Mouse (Mus musculus): ENCODE measurements around the gene Slc8a1.
A peak's percentile ranks its signal among the peaks of the same experiment; 100 is the strongest.

The Slc8a1 gene

DNA sequence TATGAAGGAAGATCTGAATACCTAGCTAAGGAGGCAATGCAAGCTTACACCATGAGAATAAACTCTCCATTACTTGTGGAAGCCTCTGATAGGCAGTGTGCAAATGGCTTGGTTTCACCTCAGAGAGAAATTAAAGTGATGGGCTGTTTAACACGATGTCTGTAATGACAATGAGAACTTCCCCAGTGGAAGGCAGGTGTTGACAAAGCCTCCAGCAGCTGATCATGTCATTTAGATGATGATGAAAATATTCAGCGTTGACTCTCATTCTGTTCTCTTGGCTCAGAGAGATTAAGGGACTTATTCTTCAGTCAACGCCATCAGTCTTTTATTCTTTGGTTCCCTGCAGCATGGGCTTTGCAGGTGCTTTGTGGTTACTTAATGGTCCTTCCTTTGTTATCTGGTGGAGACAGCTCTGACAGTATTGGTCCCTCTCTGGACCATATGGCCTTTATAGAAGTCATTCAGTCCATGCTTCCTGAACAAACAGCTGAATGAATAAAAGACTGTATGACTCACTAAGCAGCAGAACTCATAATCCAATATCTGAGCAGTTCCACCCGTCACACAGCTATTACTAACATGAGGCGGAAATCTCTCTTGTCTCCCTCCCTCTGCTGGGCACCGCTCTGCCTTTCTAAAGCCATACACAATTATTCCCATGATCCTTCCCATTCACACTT is 184.0 kb downstream of the Slc8a1 start:
- DNase-seq (ENCODE audit: low spot score in 2 of 2): no peak

DNA sequence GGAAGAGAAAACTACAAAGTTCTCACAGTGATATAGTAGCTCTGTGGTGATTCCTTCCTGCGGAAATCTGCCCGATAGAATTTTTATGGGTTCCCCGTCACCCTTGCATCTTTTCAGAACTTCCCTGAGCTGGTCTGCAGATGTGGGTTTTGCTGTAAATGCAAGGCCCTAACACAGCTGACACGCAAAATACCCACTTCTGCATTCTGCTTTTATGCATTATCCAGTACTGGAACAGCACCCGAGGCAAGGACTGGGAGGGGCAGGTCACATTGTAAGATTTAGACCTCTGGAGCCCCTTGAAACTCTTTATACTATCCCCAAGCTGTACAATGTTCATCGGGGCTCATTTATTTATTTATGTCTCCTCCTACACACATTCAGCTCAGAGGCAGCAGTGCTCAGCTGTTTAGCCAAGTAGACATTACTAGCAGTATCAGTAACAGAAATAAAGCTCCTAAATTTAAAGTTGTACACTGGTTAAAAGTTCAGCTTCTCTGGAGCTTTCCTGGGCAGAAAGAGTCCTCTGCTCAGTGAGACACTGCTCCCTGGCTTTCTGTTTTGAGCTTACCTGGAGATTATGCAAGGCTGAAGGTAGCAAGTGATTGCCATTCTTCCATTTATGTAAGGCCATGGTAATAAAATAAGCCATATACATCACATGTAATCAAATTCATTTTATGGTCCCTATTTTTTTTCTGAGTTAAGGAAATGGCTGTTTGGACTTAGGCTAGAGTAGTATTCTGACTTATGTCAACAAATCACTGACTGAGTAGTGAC is 186.1 kb downstream of the Slc8a1 start:
- no peak for DNase-seq (ENCODE audit: low spot score in 2 of 2)

DNA sequence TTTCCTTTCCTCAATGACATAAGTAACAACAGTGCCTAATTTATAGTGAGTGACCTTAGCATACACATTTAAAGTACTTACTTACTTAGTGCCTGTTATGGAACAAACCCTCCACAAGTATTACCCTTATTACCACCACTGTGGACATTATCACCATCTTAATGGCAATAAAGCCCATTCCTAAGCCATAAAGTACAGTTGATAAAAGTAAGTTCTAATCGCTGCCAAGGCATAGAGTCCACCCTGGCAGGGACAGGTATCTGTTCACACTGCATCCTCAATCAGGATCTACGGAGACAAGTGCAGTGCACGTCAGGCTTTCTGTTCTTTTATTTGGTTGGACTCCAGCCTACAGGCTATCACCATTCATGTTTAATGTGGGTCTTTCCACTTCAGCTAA is 187.3 kb downstream of the Slc8a1 start:
- no peak for DNase-seq (ENCODE audit: low spot score in 2 of 2)

DNA sequence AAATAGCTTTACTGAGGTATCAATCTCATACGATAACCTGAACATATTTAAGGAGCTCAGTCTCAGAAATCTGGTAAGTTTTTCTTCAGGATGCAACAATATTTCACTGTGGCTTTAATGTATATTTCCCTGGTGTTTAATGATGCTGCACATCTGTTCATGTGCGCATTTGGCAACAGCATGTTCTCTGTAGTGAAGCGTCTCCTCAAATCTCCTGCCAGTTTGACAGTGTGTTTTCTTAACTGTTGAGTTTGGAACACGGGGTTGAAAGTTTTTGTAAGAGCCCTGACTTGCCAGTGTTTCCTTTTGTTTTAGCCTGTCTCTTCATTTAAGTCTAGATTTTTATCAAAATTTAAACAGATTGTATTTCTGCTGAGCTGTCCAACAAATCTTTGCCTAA is 190.2 kb downstream of the Slc8a1 start:
- DNase-seq (ENCODE audit: low spot score in 2 of 2): no peak

DNA sequence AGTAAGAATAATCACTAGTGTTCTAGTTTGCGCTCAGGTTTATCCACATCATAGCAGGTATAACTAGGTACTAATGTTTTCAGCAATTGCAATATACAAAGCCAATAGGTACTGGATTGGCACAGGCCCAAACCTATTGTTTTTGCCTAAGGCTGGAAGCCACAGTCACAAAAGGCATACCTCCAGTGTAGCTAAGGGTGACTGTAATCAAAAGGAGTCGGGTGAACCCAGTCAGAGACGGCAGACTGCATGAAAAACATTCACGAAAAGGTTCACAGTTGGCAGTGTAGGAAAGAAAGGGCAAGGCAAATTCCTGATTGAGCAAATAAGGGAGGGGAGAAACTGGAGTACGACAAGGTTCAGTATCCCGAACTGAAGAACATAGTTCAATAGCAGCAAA is 191.7 kb downstream of the Slc8a1 start:
- DNase-seq (ENCODE audit: low spot score in 2 of 2): no peak

DNA sequence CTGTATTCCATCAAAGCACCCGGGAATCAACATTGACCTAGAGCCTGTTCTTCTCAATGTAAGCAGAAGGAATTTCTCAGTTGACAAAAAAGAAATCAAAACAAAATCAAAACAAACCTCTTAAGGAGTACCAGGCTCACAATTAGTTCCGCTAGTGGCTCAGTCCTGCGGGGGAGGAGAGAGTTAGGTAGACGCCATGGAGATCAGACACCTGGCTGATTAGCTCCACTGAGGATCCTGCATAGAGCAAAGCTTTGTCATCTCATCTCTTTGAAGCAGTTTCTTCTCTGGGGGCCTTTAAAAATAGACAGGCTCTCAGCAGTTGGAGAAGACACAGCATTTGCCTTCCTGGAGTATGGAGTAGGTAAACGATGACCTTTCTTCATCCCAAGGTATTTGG is 192.2 kb downstream of the Slc8a1 start:
- no peak for DNase-seq (ENCODE audit: low spot score in 2 of 2)

DNA sequence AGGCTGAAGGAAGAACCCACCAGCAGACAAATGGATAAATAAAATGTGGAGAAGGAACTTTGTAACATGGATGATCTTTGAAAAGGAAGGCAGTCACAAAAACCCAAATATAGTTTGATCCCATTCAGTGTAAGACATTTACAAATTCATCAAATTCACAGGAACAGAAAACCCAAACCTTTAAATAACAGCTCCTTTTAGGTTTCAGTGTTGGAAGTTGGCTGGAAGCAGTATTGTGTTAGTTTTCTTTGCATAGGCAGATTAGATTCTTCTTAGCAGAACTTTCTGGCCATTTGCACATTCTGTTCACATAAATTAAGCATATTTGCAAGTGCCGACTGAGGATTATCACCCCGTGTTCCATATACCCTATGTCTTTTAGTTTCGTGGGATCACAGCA is 193.3 kb downstream of the Slc8a1 start:
- DNase-seq (ENCODE audit: low spot score in 2 of 2): no peak

DNA sequence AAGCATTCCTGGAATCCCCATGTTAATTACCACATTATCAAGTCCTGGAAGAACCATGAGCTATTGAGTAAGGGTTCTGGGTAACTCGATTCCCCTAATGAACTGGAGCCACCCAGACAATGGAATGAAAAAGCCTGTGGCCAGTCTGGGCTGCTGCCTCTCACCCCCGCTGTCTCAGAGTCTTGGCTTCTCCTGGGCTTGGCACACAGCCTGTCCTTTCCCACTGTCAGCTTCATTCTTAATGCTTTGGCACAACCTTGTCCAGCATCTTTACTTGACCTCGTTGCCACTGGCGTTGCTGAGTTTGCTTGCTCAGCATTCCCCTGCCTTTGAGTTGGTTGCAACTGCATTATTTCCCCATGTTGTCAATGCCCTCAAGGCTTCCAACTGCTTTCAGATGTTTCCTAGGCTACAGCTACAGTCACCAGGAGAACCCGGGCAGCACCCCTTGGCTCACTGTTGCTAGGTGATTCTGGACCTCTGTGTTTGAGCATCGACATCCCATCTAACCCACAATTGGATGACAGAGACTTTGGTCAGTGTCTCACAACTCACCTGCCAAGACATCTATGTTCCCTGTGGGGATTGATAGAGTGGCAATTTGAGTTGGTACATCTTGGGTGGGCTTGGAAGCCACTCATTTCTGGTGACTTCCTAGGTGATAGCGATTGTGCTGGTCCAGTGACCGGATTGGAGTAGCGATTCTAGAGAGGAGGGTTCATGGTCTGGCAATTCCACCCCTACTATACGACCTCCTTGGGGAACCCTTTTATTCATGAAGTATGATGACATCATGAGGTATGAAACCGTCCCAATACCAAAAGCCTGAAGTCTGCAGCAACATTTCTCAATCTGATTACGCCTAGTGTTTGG is 195.6 kb downstream of the Slc8a1 start:
- peak; percentile 78 for DNase-seq (ENCODE audit: low spot score in 2 of 2)

DNA sequence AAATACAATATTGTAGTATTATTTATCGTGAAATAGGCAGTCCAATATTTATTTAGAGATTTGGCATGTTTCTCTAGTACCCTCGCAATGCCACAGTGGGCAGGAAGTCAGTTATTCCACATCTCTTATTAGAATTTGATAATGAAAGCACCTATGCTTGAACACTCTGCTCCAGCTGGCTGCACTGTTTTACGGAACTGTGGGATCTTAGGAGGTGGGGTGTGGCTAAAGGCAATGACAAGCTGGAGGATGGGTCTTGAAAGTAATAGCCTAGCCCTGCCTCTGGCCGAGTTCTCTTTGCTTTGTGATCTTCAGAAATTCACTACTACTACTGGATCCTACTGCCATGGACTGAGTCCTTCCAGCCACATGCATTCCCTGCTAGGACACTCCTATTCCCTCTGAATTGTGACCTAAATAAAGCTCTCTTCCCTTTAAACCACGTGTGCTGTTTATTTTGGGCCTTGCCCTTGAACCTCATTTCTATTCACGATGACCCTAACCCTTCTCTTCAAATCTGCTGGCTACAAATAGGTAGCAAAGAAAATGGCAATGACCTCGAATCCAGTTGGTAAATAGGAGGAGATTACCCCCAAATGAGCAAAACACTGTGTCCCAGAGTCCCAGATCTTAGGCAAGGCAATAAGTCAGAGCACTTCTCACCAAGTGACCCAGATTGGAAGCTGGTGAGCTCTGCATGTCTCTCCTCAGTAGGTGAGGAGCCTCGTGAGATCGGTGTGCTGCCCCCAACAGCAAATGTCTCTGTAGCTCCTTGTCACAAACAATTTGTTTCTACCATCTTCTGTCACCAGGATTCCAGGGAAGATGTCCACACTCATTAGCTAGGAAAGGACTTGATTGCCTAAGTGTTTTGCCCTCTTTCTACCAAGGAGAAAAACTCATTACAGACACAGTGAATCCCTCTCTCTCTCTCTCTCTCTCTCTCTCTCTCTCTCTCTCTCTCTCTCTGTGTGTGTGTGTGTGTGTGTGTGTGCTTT is 199.7 kb downstream of the Slc8a1 start:
- DNase-seq (ENCODE audit: low spot score in 2 of 2): no peak

DNA sequence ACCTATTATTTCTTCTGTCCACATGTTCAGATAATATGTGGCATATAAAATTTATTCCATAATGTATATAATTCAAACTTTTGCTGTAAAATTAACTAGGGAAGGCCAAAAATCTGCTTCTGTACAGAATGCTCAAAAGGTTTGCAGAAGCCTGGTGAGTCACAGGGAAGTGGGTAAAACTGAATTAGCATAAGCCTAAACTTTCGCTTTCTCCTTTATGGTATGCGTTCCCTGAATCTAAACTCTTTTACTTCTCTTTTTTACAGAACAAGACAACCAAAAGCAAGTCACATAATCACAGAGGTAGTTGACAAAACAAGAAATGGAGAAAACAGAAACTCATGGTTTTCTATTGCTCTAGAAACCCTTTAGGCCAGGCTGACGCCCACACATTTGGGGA is 202.1 kb downstream of the Slc8a1 start:
- no peak for DNase-seq (ENCODE audit: low spot score in 2 of 2)

DNA sequence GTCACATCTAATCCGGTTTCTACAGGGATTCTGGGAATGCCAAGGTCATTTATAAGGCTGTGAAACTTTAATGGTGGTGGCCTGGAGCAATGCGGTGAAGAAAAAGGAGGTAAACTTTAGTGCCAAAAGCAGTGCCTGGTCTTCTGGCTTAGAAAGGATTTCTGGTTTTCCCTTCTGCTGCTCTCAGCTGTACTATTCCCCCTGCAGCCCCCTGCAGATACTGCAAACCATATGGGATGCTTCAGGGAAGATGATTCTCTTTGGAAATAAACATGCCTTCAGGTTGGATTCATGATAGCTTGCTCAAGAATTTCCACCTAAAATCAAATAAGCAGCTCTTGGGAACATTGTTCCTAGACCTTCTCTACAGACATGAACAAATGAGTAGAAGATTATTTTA is 208.3 kb downstream of the Slc8a1 start:
- no peak for DNase-seq (ENCODE audit: low spot score in 2 of 2)

DNA sequence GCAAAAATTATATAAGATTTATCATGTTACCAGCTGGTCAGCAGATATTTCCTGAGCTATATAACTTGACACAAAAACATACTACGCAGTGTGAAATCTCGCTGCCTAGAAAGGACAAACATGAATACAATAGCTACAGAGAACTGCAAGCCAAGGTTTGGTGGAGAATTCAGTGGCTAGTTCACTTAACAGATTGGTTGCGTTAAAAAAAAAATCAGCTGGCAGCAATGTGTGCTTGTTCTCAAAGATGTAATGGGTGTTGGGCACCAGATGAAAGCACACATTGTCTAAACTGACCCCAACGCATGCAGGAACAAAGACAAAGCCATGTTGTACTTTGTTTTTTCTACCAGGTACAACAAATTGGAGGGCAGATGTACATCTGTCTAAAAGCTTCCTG is 209.2 kb downstream of the Slc8a1 start:
- no peak for DNase-seq (ENCODE audit: low spot score in 2 of 2)

DNA sequence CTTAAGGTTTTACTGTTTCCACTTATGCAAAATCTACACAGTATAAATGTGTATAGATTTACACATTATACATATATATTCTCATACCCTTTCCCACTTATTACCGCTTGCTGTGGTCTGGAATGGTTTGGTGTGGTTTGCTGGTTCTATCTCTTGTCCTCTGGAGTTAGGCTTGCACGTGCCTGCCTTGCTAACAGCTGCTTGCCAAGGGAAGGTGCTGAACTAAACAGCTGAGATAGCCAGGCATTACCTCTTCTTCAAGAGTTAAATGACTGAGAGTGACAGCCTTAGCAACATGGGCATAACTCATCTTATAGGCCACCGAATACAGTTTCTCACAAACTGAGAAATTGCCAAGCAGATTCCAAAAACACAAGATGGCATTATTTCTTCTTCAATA is 211.7 kb downstream of the Slc8a1 start:
- DNase-seq (ENCODE audit: low spot score in 2 of 2): no peak

DNA sequence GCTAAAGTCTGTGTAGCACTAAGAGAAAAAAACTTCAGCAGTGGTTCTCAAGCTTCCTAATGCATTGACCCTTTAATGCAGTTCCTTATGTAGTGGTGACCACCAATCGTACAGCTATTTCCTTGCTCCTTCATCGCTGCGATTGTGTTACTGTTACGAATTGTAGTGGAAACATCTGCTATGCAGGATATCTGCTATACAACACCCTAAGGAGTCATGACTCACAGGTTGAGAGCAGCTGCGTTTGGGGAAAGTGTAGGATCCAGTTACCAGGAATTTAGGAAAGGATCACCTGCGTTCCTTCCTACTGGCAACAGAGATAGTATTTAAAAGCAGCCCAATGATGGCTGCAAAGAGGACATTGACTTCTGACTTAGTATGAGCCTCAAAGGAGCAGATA is 213.4 kb downstream of the Slc8a1 start:
- DNase-seq (ENCODE audit: low spot score in 2 of 2): no peak

DNA sequence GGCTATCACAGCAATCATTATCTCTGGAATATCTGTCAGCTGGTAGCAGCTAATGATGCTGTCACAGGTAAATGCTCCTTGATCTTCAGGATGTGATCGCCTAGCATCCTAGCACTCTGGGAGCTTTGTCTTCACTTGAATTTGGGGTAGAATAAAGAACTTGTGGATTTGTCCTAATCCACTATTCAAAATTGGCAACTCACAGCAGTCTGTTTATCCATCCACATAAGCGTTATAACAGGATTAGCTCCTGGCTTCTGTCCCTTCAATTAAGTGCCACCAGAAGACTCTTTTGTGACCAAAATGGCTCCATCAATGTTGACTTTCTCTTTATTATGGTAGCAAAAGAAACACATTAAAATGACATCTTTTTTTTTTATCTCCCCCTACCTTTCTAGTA is 214.2 kb downstream of the Slc8a1 start:
- DNase-seq (ENCODE audit: low spot score in 2 of 2): no peak

DNA sequence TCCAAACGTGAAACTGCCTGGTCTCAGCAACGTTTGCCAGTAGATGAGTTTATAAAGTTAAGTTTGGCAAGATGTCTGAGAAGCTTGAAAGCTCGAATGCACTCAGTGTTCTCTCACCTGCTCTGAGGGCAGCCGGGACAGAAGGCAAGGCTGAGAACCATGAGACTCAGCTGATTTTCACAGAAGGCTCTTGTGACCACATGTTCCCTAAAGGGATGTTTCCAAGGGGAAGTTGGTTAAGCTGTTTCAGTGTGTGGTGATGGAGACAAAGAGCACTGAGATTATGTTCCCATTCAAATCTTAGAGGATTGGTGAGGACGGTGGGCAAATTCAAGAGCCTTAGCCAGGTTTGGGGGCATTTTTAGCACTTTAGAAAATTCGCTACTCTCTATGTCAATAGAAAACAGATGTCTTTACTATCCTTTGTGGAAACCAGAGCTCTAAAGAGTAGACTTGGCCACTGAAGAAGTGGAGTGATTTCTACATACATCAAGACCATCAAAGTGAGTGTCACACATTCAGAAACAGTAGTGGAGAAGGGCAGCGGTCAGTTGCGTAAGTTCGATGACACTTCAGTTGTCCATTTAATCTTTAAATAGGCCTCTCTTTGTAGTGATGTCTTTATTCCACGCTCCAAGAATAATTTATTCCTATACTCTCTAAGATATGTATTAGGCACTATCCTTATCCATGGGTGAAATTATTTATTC is 219.7 kb downstream of the Slc8a1 start:
- DNase-seq (ENCODE audit: low spot score in 2 of 2): no peak

DNA sequence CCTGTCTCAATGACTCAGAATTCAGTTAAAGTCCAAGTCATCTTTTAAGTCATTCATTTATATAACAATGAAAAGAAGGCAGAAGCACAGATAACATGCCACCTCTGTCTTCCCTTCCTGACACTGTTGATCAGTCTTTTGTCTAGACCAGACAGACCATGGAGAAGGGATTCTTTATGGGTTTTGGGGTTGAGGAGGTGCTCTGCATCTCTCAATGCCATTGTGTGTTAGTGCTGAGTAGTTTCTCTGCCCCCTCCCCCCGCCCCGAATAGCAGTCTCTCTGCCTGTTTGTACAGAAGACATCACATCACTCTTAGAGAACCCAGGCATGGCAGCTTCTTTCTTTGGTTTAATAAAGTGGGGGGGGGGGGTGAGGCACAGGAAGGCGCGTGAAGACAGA is 222.0 kb downstream of the Slc8a1 start:
- no peak for DNase-seq (ENCODE audit: low spot score in 2 of 2)

DNA sequence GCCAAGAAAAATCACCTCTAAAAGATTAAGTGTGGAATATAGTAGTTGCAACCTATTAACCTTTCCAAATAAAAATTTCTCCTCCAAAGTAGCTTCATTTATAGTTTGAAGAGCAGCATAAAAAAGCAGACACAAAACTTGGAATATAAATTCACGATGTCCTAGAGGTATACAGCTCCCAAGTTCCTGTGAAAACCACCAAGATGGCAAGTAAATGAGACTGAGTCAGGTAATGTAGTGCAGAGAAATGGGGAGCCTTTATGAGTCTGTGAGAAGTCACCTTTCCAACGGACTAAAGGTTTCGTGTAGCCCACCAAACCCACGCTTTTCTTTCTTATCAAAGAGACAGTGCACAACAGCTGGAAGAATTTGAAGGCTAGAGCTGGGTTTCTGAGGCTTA is 224.2 kb downstream of the Slc8a1 start:
- no peak for DNase-seq (ENCODE audit: low spot score in 2 of 2)

DNA sequence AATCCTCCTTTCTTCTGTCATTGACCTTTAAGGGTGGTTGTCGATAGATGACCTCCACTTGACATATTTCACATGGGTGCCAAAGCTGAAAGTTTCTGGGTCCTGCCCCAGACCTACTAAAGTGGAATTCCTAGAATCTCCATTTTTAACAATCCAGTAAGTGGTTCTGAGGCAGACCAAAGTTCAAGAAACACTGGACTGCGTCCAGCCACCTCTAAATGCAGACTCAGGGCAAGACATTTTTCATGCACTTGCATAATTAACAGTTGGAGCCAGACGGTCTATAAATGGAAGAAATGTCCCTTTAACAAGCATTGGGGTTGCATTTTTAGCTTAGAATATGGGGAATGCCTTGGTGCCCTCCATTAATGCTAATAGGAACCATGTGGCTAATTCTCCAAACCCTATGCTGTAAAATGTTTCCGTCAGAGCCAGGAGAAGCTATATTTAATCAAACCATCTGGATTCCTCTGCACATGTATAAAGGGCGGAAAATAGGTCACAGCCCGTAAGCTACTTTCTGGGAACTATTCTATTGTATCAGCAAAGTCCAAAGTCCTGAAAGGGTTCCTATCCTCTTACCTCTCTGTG is 224.7 kb downstream of the Slc8a1 start:
- DNase-seq (ENCODE audit: low spot score in 2 of 2): no peak

DNA sequence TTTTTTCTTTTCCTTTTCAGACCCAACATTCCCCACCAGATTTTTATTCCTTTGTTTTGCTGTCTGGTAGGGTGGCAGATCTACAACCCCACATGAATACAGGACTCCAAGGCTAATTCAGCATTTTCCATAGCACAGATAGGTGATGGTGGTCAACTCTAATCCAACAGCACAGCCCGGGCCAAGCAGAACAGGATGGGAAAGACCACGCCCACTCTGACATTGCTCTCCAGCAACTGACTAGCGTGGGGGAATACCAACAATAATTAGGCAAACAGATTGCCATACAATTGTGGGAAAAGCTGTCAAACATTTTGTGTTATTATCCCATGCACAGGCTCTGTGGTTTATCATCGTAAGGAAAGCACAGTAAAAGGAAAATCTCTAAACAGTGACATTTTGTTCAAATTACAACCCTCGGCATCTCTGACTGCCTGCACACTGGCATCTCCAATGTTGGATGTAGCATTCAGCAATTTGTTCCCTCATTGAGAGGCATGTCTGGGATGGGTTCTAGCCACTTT is 233.0 kb downstream of the Slc8a1 start:
- no peak for DNase-seq (ENCODE audit: low spot score in 2 of 2)

Measured in right cerebral cortex, postnatal 10 days (tissue).